Mouse (Mus musculus): ENCODE measurements around the gene Peli3. TPM values are rescaled to one million over a fixed set of nuclear protein-coding genes. Genes with fewer than 3 reads are reported as not detected.

Peli3 gene
- total RNA-seq, 2 experiments from 2014 or later: 21.4 to 21.9 TPM

- DNase-seq (ENCODE audit: low spot score in 2 of 2): no peak
- Histone ChIP-seq H3K4me3 (no peak overlapping the region), H3K27ac (no peak overlapping the region)
- no peak for TF ChIP-seq CTCF (conservative IDR thresholded peaks at IDR 0.05)
Measured at GRCm38 (mm10) chr19:4937444-4938310, 5.2 kb downstream of the Peli3 start.

GRCm38 (mm10) chr19:4936896-4937295 lies 6.0 kb downstream of the Peli3 start:
- no peak for TF ChIP-seq CTCF (conservative IDR thresholded peaks at IDR 0.05)
- H3K4me3 ChIP-seq: no peak overlapping the region
- no peak overlapping the region for H3K27ac ChIP-seq
- DNase-seq (ENCODE audit: low spot score in 2 of 2): no peak

GRCm38 (mm10) chr19:4928781-4929180 lies 14.1 kb downstream of the Peli3 start:
- no peak for DNase-seq (ENCODE audit: low spot score in 2 of 2)
- Histone ChIP-seq H3K27ac (peak overlapping the region; percentile 90), H3K4me3 (peak overlapping the region; percentile 74)
- TF ChIP-seq CTCF (conservative IDR thresholded peaks at IDR 0.05): no peak

GRCm38 (mm10) chr19:4927904-4928531 lies 14.9 kb downstream of the Peli3 start, which contains the start of gene Dpp3:
Dpp3 (minus strand) TSS chr19:4928287.
- Histone ChIP-seq H3K27ac (peak within 1 kb of the TSS; percentile 90), H3K4me3 (peak within 1 kb of the TSS; percentile 74)
- peak; percentile 98 for DNase-seq (ENCODE audit: low spot score in 2 of 2)
- no peak for TF ChIP-seq CTCF (conservative IDR thresholded peaks at IDR 0.05)

GRCm38 (mm10) chr19:4925121-4925860 lies 17.6 kb downstream of the Peli3 start:
- TF ChIP-seq CTCF (conservative IDR thresholded peaks at IDR 0.05): no peak
- no peak for DNase-seq (ENCODE audit: low spot score in 2 of 2)
- H3K27ac ChIP-seq: no peak overlapping the region
- H3K4me3 ChIP-seq: no peak overlapping the region

GRCm38 (mm10) chr19:4919652-4920051 lies 23.3 kb downstream of the Peli3 start:
- TF ChIP-seq CTCF (conservative IDR thresholded peaks at IDR 0.05): no peak
- no peak overlapping the region for H3K4me3 ChIP-seq
- H3K27ac ChIP-seq: no peak overlapping the region
- no peak for DNase-seq (ENCODE audit: low spot score in 2 of 2)

GRCm38 (mm10) chr19:4916827-4917226 lies 26.1 kb downstream of the Peli3 start:
- Histone ChIP-seq H3K27ac (no peak overlapping the region), H3K4me3 (no peak overlapping the region)
- DNase-seq (ENCODE audit: low spot score in 2 of 2): no peak
- TF ChIP-seq CTCF (conservative IDR thresholded peaks at IDR 0.05): no peak

GRCm38 (mm10) chr19:4915924-4916603 lies 26.9 kb downstream of the Peli3 start:
- Histone ChIP-seq H3K4me3 (no peak overlapping the region), H3K27ac (no peak overlapping the region)
- DNase-seq (ENCODE audit: low spot score in 2 of 2): no peak
- no peak for TF ChIP-seq CTCF (conservative IDR thresholded peaks at IDR 0.05)

- no peak overlapping the region for H3K27ac ChIP-seq
- no peak for TF ChIP-seq CTCF (conservative IDR thresholded peaks at IDR 0.05)
- no peak overlapping the region for H3K4me3 ChIP-seq
- no peak for DNase-seq (ENCODE audit: low spot score in 2 of 2)
Measured at GRCm38 (mm10) chr19:4909376-4909775, 33.6 kb downstream of the Peli3 start.

- H3K4me3 ChIP-seq: no peak overlapping the region
- peak; percentile 77 for TF ChIP-seq CTCF (conservative IDR thresholded peaks at IDR 0.05)
- DNase-seq (ENCODE audit: low spot score in 2 of 2): no peak
- no peak overlapping the region for H3K27ac ChIP-seq
Measured at GRCm38 (mm10) chr19:4908107-4908506, 34.8 kb downstream of the Peli3 start.

- peak within 1 kb of the TSS; percentile 90 for H3K27ac ChIP-seq
- peak within 1 kb of the TSS; percentile 73 for H3K4me3 ChIP-seq
- peak; percentile 70 to 83 for DNase-seq (ENCODE audit: low spot score in 2 of 2)
- no peak for TF ChIP-seq CTCF (conservative IDR thresholded peaks at IDR 0.05)
Measured at GRCm38 (mm10) chr19:4905979-4906794, 36.7 kb downstream of the Peli3 start, which contains the start of gene Bbs1. Bbs1 (minus strand) TSS chr19:4906628.

GRCm38 (mm10) chr19:4899888-4900287 lies 43.0 kb downstream of the Peli3 start:
- H3K4me3 ChIP-seq: no peak overlapping the region
- TF ChIP-seq CTCF (conservative IDR thresholded peaks at IDR 0.05): no peak
- DNase-seq (ENCODE audit: low spot score in 2 of 2): no peak
- no peak overlapping the region for H3K27ac ChIP-seq
